Mouse (Mus musculus) monocyte, adult 2 months (primary cell): Measurements from ENCODE around the gene Sell.

ENCODE experiments used
- DNase-seq, 2 experiments: peaks; one replicate each; pipeline ENCODE4 v3.0.0; 2022; ENCODE audit warnings: low spot score in 2 of 2, low read depth in 1 of 2

Sell gene

GRCm38 (mm10) chr1:164074606-164075140, 12.9 kb downstream of the Sell start:
- no peak for DNase-seq

GRCm38 (mm10) chr1:164075416-164075815, 13.6 kb downstream of the Sell start:
- DNase-seq, result no peak

DNA sequence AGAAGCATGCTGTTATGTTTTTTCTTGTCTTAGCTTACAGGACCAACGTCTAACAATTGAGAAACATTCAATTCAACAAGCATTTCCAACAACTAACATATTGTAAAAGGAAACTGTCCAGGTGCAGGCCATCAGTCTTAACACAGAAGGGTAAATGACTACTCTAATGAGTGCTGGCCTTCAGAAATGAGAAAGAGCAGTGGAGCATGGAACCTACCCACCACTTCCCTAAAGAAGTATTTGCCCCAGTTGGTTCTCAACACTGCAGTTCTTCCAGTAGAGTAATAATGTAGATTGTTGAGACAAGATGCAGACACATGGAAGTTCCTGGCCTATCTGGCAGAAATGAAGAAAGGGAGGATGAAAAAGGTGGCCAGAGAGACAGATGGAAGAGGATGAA, 14.7 kb downstream of the Sell start:
- no peak for DNase-seq

GRCm38 (mm10) chr1:164077031-164077430, 15.2 kb downstream of the Sell start:
- DNase-seq, result no peak

- no peak for DNase-seq
Measured at GRCm38 (mm10) chr1:164078323-164078741, 16.6 kb downstream of the Sell start.

DNA sequence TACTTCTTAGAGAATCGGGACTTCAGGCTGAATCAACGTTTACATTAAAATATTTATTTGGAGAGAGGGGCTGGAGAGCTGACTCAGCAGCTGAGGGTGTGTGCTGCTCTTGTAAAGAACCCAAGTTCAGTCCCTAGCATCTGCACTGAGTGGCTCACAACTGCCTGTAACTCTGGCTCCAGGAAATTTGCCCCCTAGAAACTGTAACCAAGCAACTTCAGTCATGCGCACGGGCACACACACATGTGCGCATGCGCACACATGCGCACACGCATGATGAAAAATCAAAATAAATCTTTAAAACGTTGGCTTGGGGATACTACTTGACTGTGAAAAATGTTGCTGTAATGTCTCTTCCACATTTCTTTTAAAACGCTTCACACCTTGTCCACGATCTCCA, 17.3 kb downstream of the Sell start:
- DNase-seq, result no peak

- no peak for DNase-seq
Measured at GRCm38 (mm10) chr1:164083046-164083445, 21.3 kb downstream of the Sell start.

DNA sequence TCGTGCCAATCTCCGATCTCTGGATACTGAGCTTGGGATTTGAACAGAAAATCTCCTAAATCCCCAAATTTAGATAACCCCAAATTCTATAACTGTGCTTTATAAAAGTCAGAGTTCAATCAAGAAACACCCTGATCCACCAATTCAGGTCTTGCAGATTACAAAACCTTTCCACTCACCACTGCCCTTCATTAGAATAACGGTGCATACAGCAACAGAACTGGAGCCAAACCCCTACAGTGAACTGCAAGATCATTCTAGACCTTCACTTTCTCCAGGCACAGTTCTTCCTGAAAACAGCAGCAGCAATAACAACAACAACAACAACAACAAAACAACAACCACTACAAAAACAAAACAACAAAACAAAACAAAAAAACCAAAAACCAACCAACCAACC, 25.0 kb downstream of the Sell start:
- no peak for DNase-seq

DNA sequence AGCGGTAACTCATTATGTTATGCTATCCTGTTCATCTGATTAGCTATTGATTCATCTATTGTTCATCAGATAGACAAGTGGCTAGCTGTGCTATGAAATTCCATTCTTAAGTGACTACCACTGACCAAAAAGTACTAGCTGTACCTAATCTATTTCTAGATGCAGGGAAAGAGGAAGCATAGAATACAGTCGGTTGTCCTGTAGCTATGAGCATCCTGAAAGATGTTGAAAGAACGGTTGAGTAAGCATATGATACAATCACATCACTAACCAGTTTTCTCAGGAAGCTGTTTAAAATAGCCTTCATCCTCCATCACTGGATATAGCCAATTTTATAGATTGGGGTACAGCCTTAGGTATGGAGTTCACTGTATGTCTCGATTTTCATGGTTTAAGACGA, 26.1 kb downstream of the Sell start:
- peak in 1 of 2 experiments; percentile 33 for DNase-seq

GRCm38 (mm10) chr1:164096780-164097179, 35.0 kb downstream of the Sell start:
- no peak for DNase-seq

GRCm38 (mm10) chr1:164097911-164098310, 36.1 kb downstream of the Sell start:
- no peak for DNase-seq

DNA sequence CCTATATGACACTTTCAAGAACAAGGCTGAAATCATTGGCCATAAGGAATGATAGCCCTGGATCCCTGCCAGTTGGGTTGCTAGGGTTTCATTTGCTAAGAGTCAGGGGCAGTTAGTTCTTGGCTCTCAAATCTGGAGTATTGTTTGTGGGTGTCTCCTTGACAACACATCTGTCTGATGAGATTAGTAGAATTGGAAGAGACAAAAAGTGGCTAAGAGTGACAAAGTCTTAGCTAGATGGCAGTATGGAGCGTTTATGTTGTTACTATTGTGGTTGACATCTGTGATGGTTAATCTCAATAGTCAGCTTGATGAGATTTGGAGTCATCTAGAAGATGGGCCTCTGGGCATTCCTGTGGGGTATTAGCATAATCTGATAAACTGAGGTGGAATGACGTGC, 36.6 kb downstream of the Sell start:
- no peak for DNase-seq

DNA sequence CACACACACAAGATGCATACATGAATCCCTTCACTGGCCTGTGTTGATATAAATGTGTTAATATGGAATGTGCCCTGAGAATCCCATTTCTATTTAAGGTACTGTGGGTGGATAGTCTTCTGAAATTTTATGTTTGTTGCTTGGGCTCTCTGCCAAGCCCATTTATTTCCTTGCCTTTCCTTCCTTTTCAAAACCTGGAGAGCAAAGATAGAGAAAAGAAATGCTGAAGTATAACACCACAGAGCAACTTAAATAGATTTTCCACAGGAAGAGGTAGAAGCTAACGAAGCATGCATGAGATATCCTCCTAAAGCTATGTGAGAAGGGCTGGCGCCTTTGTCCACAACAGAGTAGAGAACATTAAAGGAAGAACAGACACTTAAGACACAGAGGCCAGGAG, 48.0 kb downstream of the Sell start:
- no peak for DNase-seq

DNA sequence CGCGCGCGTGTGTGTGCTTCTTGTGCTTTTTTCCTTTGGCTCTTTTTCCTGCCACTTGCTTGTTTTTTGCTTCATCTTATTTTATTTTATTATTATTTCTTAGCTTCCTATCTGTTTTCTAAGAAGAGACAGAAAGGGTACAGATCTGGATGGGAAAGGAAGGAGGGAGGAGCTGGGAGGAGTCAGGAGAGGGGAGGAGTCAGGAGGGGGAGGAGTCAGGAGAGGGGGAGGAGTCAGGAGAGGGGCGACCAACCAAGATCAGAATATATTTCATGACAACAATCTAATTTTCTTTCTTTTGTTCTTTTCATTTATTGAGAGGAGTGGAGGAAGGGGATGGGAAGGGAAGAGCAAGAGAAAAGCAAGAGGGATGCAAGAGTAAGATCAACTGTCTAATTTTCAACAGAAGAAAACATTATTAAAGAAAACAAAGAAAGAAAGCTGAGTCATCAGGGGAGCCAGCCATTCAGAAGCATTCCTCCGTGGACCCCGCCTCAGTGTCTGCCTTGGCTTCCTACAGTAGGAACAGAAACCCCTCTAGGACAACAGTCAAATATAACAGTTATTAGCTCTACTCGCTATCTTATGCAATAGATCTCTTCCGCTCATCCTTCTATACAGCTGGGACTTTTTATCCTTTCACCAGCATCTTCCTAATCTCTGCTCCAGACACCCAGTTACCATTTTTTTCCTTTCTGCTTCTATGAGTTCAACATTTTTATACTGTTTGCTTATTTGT, 49.0 kb downstream of the Sell start:
- DNase-seq, result no peak

GRCm38 (mm10) chr1:164114280-164114679, 52.5 kb downstream of the Sell start:
- no peak for DNase-seq

DNA sequence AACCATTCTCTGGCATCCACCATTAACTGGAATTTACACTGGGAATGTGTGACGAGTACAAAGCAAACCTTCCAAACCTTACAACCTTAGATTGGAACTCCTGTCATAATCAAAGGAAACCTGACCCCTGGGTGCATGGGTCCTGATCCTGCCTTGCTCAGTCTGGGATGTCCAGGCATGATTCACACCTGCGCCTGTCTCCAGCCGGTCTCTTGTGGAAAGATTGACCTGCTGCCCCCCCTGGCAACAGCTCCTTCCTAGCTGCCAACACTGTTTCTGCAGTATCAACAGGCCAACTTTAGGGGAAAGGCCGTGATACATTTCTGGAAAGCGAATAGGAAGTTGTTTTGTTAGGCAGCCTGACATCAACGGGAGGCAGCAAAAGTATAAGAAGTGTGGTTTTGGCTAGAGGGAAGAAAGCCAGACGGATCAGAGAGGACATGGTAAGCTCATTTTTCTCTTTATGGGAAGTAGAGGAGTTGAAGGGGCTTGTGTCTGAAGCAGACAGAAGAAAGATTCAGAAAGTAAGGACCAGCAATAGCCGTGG, 53.2 kb downstream of the Sell start, which contains the start of gene Selp:
Gene Selp (plus strand): TSS at position 318 of the 547 bp plus-strand sequence.
- DNase-seq, result no peak

DNA sequence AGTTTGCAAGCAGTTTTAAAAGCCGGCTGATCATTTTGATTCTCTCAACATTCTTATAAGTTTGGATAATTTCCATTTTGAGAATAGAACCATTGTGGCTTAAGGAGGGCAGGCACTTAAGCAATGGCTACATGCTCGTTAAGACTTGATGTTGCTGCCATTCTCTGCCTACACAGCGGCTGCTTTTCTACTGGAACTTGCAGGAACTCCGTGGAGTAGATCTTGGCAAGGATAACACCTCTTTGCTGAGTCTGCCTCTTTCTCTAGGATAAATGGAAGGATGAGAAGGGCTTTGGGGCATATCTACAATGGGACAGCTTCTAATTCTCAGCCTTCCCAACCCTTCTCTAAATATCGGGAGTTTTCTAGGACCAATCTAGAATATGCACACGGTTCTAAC, 53.9 kb downstream of the Sell start:
- no peak for DNase-seq

- no peak for DNase-seq
Measured at GRCm38 (mm10) chr1:164117869-164118268, 56.1 kb downstream of the Sell start.

- no peak for DNase-seq
Measured at GRCm38 (mm10) chr1:164119892-164120776, 58.4 kb downstream of the Sell start.

DNA sequence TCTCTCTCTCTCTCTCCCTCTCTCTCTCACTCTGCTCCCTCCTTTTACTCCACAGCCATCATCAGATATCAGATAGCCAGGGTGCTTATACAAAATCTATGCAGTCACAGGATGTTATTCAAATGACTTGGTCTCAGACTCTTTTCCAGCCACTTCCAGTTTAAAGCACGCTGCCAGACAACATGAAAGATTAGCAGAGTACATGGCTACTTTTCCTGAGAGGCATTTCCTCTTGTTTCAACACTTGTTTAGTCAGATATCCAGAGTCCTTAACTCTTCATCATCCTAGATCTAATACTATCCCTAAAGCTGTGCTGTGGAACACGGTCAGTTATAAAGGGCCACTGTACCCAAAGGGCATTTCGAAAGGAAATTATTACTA, 59.0 kb downstream of the Sell start:
- DNase-seq, result no peak

GRCm38 (mm10) chr1:164123836-164124235, 62.1 kb downstream of the Sell start:
- DNase-seq, result no peak

DNA sequence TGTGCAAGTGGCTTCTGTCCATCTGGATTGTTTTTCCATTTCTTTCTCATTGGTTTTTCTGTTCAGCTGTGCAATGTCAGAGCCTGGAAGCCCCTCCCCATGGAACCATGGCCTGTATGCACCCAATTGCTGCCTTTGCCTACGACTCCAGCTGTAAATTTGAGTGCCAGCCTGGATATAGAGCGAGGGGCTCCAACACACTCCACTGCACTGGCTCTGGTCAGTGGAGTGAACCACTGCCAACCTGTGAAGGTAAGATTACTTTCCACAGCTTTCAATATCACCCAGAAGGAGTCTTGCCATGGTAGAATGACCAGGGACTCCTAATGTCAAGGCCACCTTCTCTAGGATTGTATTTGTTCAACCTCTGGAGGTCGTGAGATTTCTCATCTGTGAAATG, 68.2 kb downstream of the Sell start:
- DNase-seq, result no peak
